Mouse (Mus musculus) cerebral cortex, adult 2 months (tissue): ENCODE results near the gene Hoxa2.

Experiments
- WGBS: fragments of 180-500 bp; shearing (Covaris S2); methylation state at CpG from one replicate; pipeline ENCODE4 v1.1.7; 2018; 5-methylcytosine and 5-hydroxymethylcytosine counted together

Gene Hoxa2

DNA sequence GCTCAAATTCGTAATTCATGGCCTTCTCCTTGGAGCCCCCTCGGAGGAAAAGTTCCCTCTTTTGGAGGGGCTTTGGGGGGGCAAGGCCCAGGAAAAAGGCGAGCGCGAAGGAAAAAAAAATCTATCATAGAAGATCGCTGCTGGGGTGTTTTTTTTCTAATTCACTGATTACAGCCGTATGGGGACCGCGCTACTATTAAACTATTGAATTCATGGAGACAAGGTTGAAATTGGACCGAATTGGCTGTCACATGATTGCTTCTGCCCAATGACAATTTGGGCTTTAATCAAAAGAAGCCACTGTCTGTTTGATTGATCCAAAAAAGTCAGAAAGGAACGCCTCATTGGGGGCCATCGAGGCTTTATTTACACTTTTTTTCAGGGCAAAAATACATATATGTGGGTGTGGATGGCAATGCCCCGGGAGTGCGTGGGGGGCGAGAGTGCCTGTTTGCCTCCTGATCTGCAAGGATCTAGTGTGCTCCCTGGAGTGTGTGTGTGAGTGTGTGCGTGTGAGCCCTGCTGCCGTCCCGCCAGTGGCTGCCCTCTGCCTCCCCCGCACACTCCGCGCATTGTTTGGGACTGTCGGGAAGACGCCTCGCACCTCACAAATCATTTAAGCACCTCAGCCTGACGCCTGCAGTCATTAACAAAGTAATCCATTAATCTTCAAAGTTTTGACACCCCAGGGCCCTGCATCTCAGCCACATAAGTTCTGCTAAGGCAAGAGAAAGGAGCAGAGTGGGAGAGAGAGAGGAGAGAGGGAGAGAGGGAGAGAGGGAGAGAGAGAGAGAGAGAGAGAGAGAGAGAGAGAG lies at the start of gene Hoxa2:
Hoxa2 (minus strand) TSS at position 206 of the 815 bp plus-strand sequence.
- WGBS: 2% methylated on average over 25 of the region's 25 CpGs

DNA sequence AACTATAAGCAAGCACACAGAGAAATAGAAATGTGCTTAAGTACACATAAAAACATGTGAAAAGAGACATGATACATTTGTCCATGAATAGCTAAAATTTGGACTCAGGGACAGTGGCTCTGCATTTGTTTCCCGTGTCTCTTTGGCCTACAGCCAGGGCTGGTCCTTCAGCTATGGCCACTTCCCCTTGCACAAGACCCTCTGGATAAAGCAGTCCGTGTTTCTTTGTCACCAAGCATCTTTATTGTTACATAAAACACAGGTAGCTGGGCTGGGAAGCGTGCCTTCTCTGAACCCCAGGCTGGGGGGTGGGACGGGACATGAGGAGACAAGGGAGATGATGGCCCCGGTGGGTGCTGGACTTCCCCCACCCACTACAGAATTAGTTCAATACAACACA lies 49.6 kb upstream of the Hoxa2 start:
- 12% methylated on average over 5 of the region's 5 CpGs for WGBS

DNA sequence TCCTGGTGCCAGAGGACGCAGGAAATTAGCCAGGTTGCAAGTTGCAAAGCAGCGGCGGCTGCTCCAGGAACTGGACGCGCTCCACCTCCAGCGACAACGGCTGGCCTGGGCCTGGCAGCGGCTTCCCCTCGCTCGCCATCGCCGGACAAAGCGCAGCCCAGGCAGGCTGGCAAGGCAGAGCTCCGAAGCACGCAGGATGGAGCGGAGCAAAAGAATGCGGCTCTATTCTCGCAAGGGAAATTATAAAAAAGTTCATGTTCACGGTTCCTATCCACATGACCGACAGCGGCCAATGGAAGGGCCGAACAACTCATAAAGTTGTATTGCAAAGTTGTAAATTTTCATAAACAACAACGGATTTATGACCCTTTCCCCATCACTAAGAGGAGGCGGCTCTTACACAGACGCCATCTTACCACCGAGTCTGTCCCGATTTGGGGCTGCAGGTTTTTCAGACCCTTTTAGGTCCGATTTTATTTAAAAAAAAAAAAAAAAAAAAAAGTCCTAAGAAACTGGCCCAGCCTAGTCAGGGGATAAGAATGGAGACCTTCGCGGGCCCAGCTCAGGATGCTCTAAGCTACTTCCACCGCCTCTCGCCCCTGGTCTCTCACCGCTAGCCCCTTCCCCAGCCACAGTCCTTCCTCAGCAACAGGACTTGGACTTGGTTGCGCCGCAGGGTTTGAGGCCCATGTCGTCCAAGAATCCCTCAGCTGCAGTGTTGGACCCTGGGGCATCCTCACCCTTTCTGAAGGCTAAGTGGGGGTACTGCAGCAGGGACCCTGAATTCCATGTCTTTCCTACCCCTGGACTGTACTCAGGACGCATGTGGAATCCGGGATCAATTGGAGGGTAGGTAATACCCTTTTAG lies 48.7 kb upstream of the Hoxa2 start, which contains the start of the genes Hoxa3 and Gm28308:
Hoxa3 (minus strand) TSS at position 218 of the 868 bp plus-strand sequence.
Gm28308 (minus strand) TSS at position 221 of the 868 bp plus-strand sequence.
- WGBS: 4% methylated on average over 38 of the region's 38 CpGs

DNA sequence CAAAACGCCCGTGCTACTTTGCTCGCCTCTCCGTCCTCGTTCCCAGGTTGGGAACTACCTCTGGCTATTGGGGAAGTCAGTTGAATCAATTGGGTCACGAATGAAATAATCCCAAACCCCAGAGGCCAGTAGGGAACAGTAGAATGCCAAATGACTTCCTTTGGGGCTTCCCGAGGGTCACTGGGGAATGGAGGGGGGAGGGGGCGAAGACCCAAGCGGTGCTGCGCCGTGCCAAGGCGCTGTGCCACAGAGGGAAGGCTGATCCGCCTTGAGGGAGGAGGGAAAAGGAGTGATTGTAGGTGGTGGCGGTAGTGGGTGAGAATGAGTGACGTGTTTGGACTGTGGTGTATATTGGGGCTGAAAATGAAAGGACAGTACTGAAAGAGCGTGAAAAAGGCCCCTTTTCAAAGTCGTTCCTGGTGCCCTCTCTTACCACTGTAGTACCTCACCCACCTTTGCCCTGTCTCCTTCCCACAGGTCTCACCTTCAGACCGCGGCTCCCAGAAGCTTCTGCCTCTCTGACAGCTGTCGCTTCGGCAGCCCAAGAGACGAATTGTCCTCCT lies 48.0 kb upstream of the Hoxa2 start:
- 3% methylated on average over 22 of the region's 22 CpGs for WGBS

DNA sequence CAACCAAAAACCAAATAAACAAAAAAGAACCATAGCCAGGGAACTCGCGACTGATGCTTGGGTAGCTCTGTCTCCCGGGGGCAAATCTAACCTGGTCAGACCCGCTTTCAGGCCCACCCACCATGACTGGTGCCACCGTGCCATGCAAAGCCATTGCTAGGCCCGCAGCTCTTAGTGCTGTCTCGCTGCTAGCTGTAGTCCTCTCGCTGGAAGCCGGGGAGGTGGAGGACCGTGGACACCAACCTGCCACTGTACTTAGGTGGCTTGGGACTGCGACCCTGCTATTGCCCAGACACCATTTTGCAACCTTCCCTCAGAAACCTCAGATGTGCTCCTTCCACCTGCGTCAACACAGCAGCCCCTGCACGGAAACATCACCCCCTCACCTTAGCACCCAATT lies 47.3 kb upstream of the Hoxa2 start:
- WGBS: 6% methylated on average over 13 of the region's 13 CpGs

DNA sequence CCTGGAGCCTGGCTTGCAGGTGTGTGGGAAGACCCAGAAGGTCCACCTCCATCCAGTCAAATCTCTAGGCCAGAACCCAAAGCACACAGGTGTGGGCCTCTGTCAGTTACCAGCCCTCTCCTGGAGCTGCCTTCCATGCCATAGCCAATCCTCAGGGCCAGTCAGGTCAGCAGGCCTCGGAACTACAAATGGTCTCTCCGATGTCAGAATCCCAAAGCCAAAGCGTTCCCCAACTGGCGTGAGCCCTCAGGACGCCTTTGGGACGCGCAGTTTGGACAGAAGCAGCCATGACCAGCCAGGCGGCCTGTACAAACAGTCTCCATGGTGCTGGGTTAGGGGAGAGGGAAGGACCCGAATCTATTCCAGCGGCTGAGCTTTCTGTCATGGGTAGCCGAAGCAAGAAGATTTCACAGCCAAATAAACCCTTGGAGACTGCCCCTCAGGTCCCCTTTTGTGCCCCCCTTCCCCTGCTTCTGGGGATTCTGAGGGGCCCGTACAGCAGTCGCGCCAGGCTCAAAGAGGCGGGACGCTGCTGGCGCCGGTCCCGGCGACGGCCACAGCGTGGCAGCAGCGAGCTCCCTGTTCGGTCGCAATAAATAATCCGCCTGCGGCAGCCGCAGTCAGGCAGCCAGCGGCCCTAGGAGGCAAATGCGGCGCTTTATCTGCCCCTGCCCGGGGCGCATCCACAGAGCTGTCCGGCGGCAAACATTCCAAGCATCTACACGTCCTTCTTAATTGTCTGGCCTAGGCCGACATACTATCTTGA lies 46.7 kb upstream of the Hoxa2 start:
- WGBS: 2% methylated on average over 37 of the region's 37 CpGs

DNA sequence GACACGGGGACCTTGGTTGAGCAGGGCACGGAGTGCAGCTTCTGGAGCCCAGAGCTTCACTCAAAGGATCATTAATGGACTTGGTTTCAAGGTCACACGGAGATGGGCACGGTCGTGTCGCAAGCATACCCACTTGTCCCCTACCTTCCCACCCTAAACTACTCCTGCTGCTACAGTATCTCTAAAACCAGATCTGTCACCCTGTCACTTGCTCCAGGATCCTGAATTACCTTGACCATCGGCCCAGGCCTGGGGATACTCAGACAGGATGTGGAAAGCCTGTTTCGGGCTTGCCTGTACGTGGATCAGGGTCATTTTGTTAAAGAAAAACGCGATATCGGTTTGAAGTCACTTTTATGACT lies 45.0 kb upstream of the Hoxa2 start:
- WGBS: 12% methylated on average over 12 of the region's 12 CpGs

DNA sequence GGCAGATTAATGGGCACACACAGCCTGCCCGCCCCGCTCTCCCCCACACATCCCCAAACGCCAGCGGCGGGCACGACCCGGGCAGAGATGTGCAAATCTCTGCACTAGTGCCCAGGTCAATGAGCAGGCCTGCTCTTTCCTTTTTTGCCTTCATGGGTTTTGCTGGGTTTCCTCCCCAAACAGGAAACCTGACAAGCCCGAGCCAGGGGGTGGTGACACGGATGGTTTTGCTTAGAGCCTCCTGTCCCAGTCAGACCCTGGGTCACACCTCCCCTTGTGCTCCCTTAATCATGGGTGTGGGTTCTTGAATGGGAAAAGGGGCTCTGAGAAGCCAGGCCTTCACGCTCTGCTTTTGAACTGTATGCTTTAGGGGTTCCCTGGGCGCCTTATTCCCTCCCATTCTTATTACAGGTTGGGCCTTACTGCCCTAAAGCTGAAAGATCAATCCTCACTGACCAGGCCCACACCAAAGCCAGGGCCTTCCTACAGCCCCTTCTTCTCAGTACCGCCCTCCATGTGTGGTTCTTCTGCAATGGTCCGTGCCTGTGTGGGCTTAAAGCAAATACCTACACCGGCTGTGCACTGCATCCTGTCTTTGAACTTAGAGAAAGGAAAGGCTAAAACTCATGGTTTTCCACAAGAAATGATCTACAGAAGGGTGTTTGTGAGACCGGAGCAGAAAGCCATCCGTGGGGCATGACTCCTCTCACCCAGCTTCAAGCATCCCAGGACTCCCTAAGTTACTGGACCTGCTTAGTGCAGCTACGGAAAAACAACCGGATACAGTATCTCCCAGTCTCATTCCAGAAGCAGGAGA lies 44.4 kb upstream of the Hoxa2 start:
- 8% methylated on average over 18 of the region's 18 CpGs for WGBS

DNA sequence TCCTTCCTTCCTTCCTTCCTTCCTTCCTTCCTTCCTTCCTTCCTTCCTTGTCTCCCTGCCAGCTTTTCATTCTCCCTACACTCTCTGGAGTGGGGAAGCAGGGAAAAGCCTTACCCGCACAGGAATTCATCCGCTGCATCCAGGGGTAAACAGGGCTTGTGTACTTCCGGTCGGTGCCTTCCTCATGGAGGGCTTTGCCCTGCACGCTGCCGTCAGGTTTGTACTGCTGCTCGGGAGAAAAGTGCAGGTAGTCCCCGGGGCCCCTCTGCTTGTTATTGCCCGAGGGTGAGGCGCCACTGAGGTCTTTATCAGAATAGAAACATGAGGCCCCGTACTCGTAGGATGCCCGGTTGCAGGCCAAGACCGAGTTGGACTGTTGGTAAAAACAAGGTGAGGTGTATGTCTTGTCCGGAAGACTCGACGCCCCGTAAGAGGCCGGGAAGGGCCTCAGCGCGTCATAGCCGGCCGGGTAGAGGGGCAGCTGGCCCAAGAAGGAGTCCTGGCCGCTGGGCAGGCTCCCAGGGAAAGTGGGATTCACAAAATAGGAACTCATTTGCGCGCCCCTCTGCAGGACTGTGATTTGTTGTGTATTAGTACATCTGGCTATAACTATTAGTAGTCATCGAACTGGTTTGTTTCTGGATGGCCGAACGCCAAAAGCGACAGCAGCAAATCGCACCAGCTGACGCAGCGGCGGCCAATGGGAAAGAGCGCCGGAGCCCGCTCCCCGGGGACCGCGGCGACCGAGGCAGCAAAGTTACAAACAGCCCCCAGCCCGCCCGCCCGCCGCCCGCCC lies 43.6 kb upstream of the Hoxa2 start, which contains the start of gene Hoxa6:
Hoxa6 (minus strand) TSS at position 651 of the 796 bp plus-strand sequence.
- WGBS: 3% methylated on average over 47 of the region's 47 CpGs

DNA sequence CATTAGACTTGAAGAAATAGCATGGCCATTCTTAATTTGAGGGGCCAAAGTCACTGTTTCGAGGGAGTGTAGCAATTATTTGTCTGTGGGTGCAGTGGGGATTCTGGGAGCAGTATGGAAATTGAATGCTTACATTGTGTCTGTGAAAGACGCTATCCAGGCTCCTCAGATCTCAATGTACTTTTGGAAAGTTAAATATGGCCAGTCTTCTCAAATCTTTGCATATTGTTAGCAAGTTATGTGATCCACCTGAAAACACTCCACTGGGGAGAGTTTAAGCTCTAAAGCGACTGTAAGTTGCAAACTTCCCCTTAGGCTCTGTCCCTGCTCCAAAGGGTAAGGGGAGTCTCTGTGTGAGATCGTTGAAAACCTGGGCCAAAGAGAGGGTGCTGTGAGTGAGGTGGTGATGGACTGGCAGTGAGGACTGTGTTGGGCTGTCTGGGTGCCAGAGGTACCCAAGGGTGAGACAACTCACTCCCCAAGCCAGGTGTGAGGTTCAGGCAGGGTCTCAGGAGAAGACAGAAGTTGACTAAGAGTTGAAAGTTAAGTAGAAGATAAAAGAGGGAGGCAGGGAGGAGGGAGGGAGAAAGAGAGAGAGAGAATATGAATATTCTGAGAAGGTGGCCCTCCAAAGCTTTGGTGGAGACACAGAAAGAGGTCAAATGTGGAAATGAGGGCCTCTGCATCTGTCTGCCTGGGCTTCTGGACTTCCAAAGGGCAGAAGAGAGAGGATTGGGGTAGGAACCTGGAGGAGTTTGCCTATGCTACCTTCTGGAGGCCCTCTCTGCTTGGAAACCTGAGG lies 42.5 kb upstream of the Hoxa2 start:
- WGBS: 6% methylated on average over 4 of the region's 4 CpGs

DNA sequence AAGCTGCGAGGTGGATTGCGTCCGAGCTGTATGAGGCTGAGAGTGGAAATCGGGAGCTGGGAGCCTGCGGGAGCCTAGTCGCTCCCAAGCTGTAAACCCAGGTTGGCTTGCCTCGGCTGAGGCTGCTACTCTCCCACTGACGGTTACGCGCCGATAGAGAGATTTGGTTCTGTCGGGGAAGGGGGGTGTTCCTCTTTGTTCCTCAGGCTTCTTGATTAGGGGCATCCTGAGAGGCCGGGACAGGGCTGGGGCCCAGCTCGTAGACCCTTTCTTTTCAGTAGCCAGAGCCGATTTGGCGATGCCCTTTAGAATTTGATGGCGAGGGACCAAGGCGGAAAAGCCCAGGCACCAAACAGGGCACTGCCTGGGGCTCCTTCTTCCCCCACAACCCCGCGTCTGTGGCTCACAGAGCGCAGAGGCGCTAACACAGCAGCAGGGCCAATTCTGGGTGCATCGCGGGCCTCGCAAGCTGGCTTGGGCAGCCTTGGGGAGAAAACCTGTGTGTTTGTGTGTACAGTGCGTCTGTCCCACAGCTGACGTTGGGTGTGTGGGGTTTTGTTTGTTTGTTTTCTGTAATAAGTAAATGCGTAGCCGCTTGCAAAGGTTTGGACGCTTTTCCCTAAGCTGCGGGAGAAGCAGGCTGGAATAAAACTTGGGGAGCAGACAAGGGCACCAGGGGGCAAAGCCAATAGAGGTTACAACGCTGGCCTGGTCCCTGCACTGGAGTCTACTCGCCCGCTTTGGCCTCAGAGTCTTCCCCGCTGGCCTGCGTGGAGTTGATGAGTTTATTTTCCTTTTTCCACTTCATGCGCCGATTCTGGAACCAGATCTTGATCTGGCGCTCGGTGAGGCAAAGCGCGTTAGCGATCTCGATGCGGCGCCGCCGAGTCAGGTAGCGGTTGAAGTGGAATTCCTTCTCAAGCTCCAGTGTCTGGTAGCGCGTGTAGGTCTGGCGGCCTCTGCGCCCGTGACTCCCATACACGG lies 41.3 kb upstream of the Hoxa2 start:
- WGBS: 5% methylated on average over 55 of the region's 55 CpGs

DNA sequence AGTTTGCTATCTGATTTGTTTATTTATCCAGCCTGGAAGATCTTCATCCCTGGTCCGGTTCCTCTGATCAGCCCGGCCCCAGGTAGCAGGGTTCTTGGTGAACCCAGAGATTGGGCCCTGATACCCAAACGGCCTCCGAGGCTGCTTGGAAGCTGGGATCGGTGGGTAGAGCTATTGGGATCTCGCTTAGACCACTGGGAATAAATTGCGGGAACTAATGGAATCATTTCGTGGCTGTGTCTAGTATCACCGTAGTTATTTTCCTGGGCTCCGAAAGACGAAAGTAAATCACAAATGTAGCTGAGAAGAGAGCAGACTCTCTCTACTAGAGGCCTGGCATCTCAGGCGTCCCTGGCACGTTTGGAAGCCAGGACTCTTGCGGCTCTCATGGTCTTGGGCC lies 40.6 kb upstream of the Hoxa2 start:
- 6% methylated on average over 14 of the region's 14 CpGs for WGBS

DNA sequence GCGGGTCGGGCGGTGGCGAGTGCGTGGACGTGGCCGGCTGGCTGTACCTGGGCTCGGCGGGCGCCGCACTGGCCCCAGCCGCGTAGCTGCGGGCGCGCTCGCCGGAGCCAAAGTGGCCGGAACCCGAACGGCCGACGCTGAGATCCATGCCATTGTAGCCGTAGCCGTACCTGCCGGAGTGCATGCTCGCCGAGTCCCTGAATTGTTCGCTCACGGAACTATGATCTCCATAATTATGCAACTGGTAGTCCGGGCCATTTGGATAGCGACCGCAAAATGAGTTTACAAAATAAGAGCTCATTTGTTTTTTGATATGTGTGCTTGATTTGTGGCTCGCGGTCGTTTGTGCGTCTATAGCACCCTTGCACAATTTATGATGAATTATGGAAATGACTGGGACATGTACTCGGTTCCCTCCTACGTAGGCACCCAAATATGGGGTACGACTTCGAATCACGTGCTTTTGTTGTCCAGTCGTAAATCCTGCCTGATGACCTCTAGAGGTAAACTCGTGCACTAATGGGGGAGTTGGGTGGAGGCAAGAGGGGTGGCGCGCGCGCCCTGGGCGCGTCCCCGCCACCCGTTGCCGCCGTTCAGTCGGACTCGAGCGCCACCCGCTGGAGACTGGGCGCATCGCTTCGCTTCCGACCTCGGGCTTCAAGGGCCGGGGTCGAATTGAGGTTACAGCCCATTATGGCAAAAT lies 39.6 kb upstream of the Hoxa2 start, which contains the start of gene Hoxa5:
Hoxa5 (minus strand) TSS at position 538 of the 703 bp plus-strand sequence.
- WGBS: 2% methylated on average over 65 of the region's 65 CpGs

DNA sequence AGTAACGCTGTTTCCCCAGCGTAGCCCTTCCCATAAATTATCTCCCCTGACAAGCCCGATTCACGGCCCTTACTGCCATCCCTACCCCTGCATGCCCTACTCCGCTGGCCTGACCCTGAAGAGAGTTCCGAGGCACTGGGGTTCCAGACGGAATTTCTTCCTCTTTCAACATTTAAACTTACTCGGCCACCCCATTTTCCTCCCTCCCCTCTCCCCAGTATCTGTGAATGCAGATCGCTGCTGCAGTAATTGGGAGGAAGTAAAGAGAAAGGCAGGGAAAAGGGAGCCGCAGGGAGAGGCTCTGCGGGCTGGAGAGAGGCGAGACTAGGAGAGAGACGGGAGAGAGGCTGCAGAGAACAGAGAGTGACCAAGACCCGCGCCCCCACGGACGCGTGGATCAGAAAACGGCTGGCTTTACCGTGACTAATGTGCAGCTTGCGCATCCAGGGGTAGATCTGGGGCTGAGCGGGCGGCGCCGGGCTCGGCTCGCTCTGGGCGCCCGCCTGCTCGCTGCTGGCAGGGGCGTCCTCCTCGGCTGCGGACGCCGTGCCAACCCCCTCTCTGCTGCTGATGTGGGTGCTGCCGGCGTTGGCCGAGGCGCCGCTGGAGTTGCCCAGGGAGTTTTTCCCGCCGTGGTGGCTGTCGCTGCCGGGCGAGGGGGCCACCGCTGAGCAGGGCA lies 38.9 kb upstream of the Hoxa2 start:
- WGBS: 2% methylated on average over 45 of the region's 46 CpGs

DNA sequence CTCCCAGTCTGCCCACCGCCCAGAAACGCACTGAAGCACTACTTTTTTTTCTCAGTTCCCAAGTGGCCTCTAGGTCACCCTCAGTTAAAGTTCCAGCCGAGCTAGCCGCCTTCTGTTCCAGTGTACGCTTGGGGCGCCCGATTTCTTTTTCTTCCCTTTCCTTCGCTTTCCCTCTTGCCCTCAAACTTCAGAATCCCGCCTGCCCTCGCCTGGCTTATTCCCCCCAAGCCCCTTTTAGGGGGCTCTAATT lies 38.4 kb upstream of the Hoxa2 start:
- 3% methylated on average over 10 of the region's 10 CpGs for WGBS

DNA sequence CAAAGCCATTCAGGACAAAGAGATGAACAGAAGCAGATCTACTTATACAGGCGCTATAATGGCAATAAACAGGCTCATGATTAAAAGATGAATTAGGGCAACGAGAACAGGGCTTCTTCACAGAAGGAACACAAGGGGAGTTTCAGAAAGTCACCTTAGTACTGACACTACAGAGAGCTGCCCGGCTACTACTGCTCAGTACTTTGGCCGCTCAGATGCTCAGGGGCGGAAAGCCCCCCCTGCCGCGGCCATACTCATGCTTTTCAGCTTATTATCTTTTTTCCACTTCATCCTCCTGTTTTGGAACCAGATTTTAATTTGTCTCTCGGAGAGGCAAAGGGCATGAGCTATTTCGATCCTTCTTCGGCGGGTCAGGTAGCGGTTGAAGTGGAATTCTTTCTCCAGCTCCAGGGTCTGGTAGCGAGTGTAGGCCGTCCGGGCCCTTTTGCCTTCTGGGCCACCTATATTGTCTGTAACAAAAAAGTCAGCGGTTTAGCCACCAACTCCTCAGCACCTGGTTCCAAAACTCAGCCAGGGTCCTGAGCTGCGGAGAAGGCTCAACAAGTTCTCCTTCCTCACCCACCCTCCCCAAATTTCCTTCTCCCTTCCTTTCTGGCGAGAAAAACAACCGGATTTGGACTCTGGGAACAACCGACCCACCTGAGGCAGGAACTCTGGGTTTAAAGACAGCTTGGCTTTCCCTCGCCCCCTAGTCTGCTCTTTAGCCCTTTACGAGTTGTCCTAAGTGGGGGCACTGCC lies 37.9 kb upstream of the Hoxa2 start:
- 10% methylated on average over 22 of the region's 22 CpGs for WGBS
